Mouse (Mus musculus) kidney, adult 9 months (tissue): ENCODE results near the gene D1Pas1.

ENCODE experiments used
- DNase-seq: peaks from one replicate; pipeline ENCODE4 v3.0.0; 2022

Gene D1Pas1

DNA sequence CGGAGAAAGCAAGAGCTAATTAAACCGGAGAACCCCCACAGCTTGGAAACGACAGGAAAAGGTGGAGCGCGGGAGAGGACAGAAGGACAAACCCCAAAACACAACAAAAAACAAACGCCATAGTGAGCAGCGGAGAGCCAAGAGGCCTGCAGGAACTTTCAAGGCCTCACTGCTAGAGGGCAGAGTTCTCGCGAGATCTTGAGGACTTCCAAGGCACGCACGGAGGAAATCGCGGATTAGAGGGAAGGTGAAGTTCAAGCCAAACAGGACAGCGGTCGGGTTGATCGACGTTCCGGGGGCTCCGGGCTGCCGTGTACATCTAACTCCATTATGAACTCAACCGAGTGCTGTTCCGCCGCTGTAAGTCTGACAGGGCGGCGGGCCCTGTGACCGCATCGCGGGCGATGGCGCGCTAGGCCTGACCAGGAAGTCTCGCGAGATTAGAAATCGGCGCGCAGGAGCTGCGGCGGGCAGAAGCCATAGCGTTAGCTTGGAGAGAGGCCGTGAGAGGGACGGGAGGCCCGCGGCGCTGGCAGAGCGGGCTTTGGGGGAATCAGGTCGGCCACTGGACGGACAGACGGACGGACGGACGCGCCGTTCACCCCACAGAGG lies at the start of gene D1Pas1:
Gene D1Pas1, plus strand, starts transcription at position 216 of the 612 bp plus-strand sequence.
- DNase-seq: no peak

GRCm38 (mm10) chr1:186922489-186923370 lies 44.5 kb upstream of the D1Pas1 start:
- DNase-seq: no peak

- no peak for DNase-seq
These were observed 43.2 kb upstream of the D1Pas1 start for GRCm38 (mm10) chr1:186924027-186924426.

GRCm38 (mm10) chr1:186925411-186925810 lies 41.8 kb upstream of the D1Pas1 start:
- DNase-seq: no peak

DNA sequence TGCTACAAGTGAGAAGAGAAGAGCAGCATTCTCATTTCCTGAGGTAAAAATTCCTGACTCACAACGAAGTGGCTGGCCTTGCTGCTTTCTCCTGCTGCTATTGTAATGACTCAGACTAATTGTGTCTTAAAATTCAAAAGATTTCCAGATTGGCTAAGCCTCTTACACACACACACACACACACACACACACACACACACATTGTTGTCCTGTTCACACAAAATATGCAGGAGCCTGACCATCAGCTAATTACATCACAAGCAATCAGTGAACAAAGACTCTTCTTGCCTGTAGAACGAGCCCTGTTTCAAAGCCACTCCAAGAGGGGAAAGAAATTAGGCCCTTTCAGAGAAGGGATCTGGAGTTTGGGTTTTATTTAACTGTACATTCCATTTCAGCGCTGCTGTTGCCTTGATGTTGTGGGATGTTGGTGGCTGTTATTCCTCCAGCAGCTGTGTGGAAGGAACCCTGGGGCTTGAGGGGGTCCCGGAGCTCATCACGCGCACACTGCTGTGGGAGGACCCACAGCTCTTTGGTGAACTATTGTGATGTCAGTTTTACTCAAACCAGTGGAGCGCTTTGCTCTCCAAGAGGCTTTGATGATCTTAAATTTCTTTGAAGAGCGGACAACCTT lies 40.8 kb upstream of the D1Pas1 start:
- no peak for DNase-seq

- DNase-seq: no peak
These were observed 40.3 kb upstream of the D1Pas1 start for GRCm38 (mm10) chr1:186926950-186927316.

- no peak for DNase-seq
These were observed 39.7 kb upstream of the D1Pas1 start for GRCm38 (mm10) chr1:186927494-186927893.

DNA sequence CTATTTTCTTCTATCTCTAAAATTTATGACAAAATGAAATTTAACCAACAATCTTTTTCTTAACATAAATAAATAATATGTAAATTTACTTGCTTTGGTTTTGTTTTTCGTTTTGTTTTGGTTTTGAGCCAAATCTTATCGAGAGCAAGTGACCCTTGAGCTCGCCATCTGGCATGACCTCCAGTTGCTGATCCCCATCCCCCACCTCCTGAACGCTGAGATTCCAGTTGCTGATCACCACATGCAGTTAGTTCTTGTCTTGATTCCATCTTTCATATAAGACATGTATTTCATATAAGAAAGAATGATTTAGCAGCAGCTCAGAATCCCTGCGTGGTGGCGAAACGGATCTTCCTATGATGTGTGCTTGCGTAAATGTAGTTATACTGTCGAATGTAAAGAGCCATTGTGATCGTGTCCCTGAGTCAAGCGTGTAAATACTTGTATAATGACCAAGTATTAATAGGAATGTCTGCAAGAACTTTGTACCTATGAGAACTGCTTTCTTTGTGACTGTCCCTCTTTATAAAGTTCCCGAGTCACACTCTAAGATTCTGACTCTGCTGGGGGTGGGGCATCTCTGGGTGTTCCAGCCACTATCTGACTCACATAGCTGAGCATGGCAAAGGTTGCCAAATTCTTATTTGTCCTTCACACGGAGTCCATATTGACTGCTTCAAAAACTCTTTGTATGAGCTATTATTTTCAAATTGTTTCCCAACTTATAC lies 36.9 kb upstream of the D1Pas1 start:
- DNase-seq: no peak

DNA sequence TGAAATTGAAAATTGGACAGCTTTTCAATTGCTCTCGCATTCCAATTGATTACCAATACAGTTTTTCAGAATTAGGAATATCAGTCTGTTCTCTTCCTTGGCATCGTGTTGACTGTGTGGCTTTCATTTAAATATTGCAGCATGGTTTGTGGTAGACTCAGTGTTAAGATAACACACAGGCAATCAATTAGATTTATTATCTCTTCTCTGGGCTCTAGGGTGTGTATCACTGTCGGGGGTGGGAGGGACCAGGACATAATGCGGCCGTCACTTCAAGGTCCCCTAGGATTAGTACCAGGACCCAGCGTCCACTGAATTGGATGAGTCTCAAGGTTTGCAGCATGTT lies 36.4 kb upstream of the D1Pas1 start:
- DNase-seq: no peak

- no peak for DNase-seq
These were observed 33.0 kb upstream of the D1Pas1 start for GRCm38 (mm10) chr1:186934205-186934604.

GRCm38 (mm10) chr1:186952381-186952780 lies 14.8 kb upstream of the D1Pas1 start:
- no peak for DNase-seq

GRCm38 (mm10) chr1:186954591-186954990 lies 12.6 kb upstream of the D1Pas1 start:
- no peak for DNase-seq

DNA sequence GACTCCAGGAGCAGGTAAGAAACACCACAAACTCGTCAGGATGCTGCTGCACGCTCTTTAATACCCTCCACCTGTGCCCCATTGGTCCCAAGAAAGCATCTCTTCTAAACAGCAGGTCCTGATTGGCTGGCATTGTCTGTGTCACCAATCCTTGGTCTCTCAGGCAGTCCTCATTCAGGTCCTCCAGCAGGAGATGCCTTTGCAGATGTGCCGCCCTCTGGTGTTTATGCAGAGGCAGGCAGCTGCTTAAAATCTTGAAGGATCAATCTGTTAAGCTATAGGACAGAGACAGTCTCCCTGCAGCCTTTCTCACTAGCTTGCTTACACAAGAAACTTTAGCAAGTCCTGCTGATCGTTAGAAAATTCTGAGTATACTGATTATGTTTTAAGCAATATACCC lies 7.8 kb upstream of the D1Pas1 start:
- peak; percentile 23 for DNase-seq

DNA sequence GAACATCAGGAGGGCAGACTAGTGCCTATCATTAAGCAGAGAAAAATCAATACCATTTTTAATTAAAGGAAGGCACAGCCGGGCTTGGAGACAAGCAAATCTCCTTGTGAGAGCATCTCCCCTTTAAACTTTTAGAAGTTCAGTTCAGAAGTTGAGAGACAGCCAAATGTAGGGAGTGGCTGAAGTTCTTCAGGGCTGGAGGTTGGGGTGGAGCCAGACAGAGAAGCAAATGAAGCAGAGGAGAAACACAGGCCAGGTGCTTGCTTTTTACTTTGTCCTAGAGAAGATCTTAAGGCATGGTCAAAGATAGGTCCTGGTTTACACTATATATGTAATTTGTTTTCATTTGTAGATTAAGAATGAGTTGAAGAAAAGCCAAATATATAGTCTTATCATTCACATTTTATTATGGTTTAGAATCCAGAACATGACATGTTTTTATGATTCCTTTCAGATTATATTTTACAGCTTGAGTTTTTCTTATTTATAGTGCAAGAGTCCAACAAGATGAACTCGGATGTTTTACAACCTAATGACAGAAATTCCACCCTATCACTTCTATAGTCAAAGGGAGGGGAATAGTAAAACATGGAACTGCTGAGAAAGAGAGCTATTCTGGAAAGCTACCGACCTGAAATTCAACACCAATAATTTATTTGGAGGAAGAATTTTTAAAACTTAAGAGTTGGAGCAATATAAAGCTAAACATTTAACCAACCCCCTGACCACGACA lies 2.9 kb upstream of the D1Pas1 start:
- no peak for DNase-seq

GRCm38 (mm10) chr1:186967926-186968325 lies 710 bp downstream of the D1Pas1 start:
- DNase-seq: no peak

DNA sequence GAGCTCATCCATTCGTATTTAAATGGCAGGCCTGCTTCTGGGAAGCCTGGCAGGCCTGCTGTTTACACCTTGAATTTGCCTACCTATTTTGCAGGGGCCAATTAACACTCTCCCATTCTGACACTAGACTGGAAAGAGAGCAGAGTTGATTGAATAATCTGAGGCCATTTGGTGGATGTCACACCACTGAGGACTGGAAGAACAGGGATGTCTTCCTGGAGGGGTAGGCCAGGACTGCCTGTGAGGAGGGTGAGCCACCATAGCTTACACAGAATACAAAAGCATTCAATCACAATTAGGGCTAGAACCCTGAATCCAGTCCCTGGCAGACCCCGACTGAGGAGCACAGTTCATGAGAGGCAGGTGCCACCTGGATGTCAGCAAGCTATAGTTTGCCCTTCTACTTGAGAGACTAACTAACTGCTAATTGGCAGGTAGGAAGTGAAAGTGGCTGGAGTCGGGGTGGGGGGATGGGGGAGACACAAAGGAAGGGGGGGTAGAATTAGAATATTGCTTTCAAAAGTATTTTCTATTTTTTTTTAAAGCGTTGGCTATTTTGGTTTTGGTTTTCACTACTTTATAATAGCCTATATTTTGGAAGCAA lies 9.8 kb downstream of the D1Pas1 start:
- no peak for DNase-seq

DNA sequence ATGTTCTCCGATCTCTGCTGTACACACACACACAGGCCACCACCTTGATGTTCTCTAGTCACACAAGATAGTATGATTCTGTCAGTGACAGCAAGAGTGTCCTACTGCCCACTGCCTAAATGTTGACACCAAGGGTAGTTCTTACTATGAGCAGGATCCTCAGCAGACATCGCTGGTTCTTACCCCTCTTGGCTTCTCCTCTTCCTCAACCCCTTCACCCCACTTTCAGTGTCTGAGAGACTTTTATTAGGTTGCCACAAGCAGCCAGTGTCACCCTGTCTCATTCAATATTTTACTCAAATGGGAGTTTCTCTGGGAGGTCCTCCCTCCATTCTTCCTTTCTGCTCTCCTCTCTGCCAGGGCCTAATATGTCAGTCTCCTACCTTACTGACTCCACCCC lies 10.6 kb downstream of the D1Pas1 start:
- DNase-seq: no peak

- no peak for DNase-seq
These were observed 12.2 kb downstream of the D1Pas1 start for GRCm38 (mm10) chr1:186979465-186979864.

DNA sequence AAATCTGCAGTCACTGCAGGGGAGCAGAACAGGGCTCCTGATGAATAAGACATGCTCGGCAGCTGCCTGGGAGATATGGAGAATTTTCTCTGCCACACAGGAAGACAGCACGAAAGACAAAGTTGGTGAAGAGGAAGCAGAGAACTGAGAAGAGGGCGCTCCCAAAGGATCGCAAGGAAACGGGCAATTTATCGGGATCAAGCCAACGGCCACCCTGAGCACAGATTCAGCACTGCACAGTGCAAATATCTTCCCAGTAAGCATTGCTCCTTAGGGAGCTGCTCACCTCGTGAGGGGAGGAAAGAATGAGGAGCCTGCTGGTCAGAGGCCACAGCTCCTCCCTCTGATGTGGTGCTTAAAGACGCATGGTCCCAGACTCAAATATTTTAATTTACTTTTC lies 13.3 kb downstream of the D1Pas1 start:
- DNase-seq: no peak

DNA sequence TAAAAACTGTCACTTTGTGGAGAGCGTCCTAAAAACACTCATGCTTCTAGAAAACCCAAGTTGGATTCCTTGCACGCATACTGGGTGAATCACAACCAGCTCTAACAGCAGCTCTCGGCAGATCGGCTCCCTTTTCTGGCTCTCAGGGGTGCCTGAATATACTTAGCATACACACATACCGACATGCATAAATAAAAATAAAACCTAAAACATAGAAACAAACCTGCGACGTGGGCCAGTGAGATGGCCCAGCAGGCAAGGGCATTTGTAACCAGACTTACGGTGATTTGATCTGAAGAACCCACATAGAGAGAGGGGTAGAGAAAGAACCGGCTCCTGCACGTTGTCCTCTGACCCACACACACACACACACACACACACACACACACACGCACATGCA lies 17.9 kb downstream of the D1Pas1 start:
- no peak for DNase-seq

- DNase-seq: no peak
These were observed 18.9 kb downstream of the D1Pas1 start for GRCm38 (mm10) chr1:186986086-186986485.

DNA sequence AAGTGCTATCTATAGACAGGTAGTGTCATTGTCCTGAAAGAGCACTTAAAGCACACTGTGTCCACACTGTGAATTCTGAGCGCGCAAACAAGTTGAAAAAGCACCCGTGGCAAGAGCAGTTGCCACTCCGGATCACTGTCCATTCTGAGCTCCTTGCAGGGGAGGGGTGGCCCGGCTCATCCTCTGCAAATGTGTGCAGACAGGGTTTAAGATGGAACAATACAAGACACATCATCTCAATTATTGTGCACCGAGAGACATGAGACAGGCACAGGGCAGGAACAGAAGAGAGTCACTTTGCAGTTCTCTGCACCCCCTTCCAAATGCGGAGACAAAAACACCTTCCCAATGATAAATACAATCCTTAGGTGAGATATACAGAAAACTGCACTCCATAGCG lies 19.3 kb downstream of the D1Pas1 start:
- DNase-seq: no peak
